Mouse (Mus musculus) midbrain, embryonic 13.5 days (tissue): Measurements from ENCODE around the gene Sema7a. TPM values are rescaled to one million over a fixed set of nuclear protein-coding genes. Genes with fewer than 3 reads are reported as not detected.

Source experiments
- ATAC-seq: fragments of 200-750 bp; cut with Nextera tagmentation; 2 replicates; pipeline ENCODE4 v1.8.0; 2017; ENCODE audit warnings: mild to moderate bottlenecking, moderate TSS enrichment, moderate library complexity
- H3K27ac ChIP-seq: fragments of 300-500 bp; sonication (generic); 2 replicates; pipeline ENCODE4 v1.5.1; 2015; ENCODE audit warnings: inconsistent platforms, mild to moderate bottlenecking, moderate library complexity
- H3K27me3 ChIP-seq: fragments of 300-500 bp; sonication (generic); 2 replicates; pipeline ENCODE4 v1.6.1; 2015; ENCODE audit warnings: mild to moderate bottlenecking, inconsistent platforms
- H3K36me3 ChIP-seq: fragments of 300-500 bp; sonication (generic); 2 replicates; pipeline ENCODE4 v1.6.1; 2015; ENCODE audit warnings: mild to moderate bottlenecking, inconsistent platforms
- H3K4me1 ChIP-seq: fragments of 300-500 bp; sonication (generic); replicated peaks from 2 replicates; pipeline ENCODE4 v1.6.1; 2015; ENCODE audit warnings: inconsistent platforms
- H3K4me2 ChIP-seq: fragments of 300-500 bp; sonication (generic); replicated peaks from 2 replicates; pipeline ENCODE4 v1.6.1; 2015; ENCODE audit warnings: moderate library complexity, mild to moderate bottlenecking, inconsistent platforms
- H3K4me3 ChIP-seq: fragments of 300-500 bp; sonication (generic); replicated peaks from 2 replicates; pipeline ENCODE4 v1.5.1; 2015; ENCODE audit warnings: mild to moderate bottlenecking, inconsistent platforms
- H3K9ac ChIP-seq: fragments of 300-500 bp; sonication (generic); replicated peaks from 2 replicates; pipeline ENCODE4 v1.6.1; 2015; ENCODE audit warnings: mild to moderate bottlenecking, inconsistent platforms
- H3K9me3 ChIP-seq: fragments of 300-500 bp; sonication (generic); 2 replicates; pipeline ENCODE4 v1.6.1; 2016; ENCODE audit warnings: mild to moderate bottlenecking, inconsistent platforms
- WGBS: fragments of 180-500 bp; shearing (Covaris S2); methylation state at CpG from one replicate; pipeline ENCODE4 v1.1.7; 2015; 5-methylcytosine and 5-hydroxymethylcytosine counted together
- polyA plus RNA-seq: library from polyadenylated mRNA; unstranded; fragments of >200 nt; fragmentation: Nextera tagmentation; extraction: Ambion mirVana; gene quantifications from 2 replicates; pipeline ENCODE4 v1.2.1, GENCODE M21; 2015

Gene Sema7a
- polyA plus RNA-seq, 1 experiment from 2014 or later: 2.7 TPM

GRCm38 (mm10) chr9:58011552-58011951 lies 71.6 kb downstream of the Sema7a start:
- Histone ChIP-seq H3K4me3 (no peak overlapping the region), H3K9me3 (no peaks in the 10 kb centered on the region), H3K9ac (no peak overlapping the region), H3K27me3 (no peaks in the 10 kb centered on the region), H3K36me3 (no peaks in the 10 kb centered on the region), H3K4me2 (no peak overlapping the region), H3K27ac (no peak overlapping the region), H3K4me1 (peaks cover 16% of the 10 kb centered on the region)
- WGBS: 81% methylated on average over 8 of the region's 8 CpGs
- no peak for ATAC-seq

Other genes starting within 250 kb of the Sema7a start
- 38.1 and 40.1 TPM in 2 replicates for gene Edc3, start 231.6 kb upstream of the Sema7a start, polyA plus RNA-seq
- 80.0 and 84.9 TPM in 2 replicates for gene Clk3, start 174.3 kb upstream of the Sema7a start, polyA plus RNA-seq
- gene Arid3b, start 103.3 kb upstream of the Sema7a start, polyA plus RNA-seq: 15.1 and 18.0 TPM in 2 replicates
- gene Ubl7, start 29.1 kb upstream of the Sema7a start, polyA plus RNA-seq: 169 and 170 TPM in 2 replicates
- gene Cyp11a1, start 66.3 kb downstream of the Sema7a start, polyA plus RNA-seq: 0.30 and 0.38 TPM in 2 replicates
- 8.1 and 9.9 TPM in 2 replicates for gene Stra6, start 123.7 kb downstream of the Sema7a start, polyA plus RNA-seq
- 0.73 and 0.80 TPM in 2 replicates for gene Ccdc33, start 178.7 kb downstream of the Sema7a start, polyA plus RNA-seq